8 mouse cellular contexts compared by ENCODE assay signal in genomic region chr11:32347607-32348432, GRCm38 (mm10). TPM values are rescaled to one million over a fixed set of nuclear protein-coding genes. Genes with fewer than 3 reads are reported as not detected.
DNase-seq lines count a peak whose midpoint lies in the region; ATAC-seq and TF ChIP-seq lines count a peak whose summit lies in the region.

Gene Sh3pxd2b (plus strand): TSS chr11:32347820.

- peak within 1 kb of the TSS; percentile 87 for H3K4me2 ChIP-seq in kidney, embryonic 15.5 days
- H3K4me2 ChIP-seq in liver, embryonic 15.5 days = peak within 1 kb of the TSS; percentile 73
- H3K4me2 ChIP-seq in neural tube, embryonic 13.5 days = peak within 1 kb of the TSS; percentile 71

- DNase-seq in Muller cell, postnatal 12 days (ENCODE audit: inconsistent ontology term) = peak; percentile 82
- peak; percentile 72 for DNase-seq in embryo, embryonic 10 days (ENCODE audit: low spot score)
- no peak for DNase-seq in heart, embryonic 10.5 days (ENCODE audit: low spot score)
- no peak for DNase-seq in spleen, postnatal 36 days (ENCODE audit: low spot score in 2 of 2)

- H3K79me2 ChIP-seq in C2C12 (ENCODE audit: control insufficient read depth, insufficient read depth) = peaks cover 53% of the 10 kb centered on the region

- H3K27me3 ChIP-seq in C2C12 (ENCODE audit: control insufficient read depth, insufficient read depth, insufficient read length) = no peaks in the 10 kb centered on the region
- 0 out of 2 replicates have a peak, but pooled peaks cover 6% of the 10 kb centered on the region for H3K27me3 ChIP-seq in heart, embryonic 10.5 days (ENCODE audit: insufficient read depth, poor library complexity, severe bottlenecking)
- no peaks in the 10 kb centered on the region for H3K27me3 ChIP-seq in kidney, embryonic 15.5 days
- H3K27me3 ChIP-seq in liver, embryonic 15.5 days = peaks cover 57% of the 10 kb centered on the region
- no peaks in the 10 kb centered on the region for H3K27me3 ChIP-seq in neural tube, embryonic 13.5 days

- H3ac ChIP-seq in C2C12 (ENCODE audit: control insufficient read depth, insufficient read length, low read depth) = peak within 1 kb of the TSS; percentile 99

- ATAC-seq in kidney, embryonic 15.5 days (replicated peaks; ENCODE audit: low FRiP score) = peak; percentile 82
- ATAC-seq in liver, embryonic 15.5 days (ENCODE audit: insufficient read depth) = peak; percentile 61
- ATAC-seq in neural tube, embryonic 13.5 days (ENCODE audit: low read depth) = peak; percentile 71

- TF ChIP-seq CTCF in C2C12 (IDR thresholded peaks at IDR 0.05; ENCODE audit: control insufficient read depth, insufficient read depth, insufficient read length) = no peak

- peaks cover 46% of the 10 kb centered on the region for H3K4me1 ChIP-seq in heart, embryonic 10.5 days
- peaks cover 48% of the 10 kb centered on the region for H3K4me1 ChIP-seq in kidney, embryonic 15.5 days
- H3K4me1 ChIP-seq in liver, embryonic 15.5 days (replicated peaks) = peaks cover 36% of the 10 kb centered on the region
- H3K4me1 ChIP-seq in neural tube, embryonic 13.5 days (replicated peaks) = peaks cover 44% of the 10 kb centered on the region

- H3K4me3 ChIP-seq in C2C12 (ENCODE audit: insufficient read depth, poor library complexity, severe bottlenecking) = peak within 1 kb of the TSS; percentile 74
- peak within 1 kb of the TSS; percentile 93 for H3K4me3 ChIP-seq in heart, embryonic 10.5 days
- peak within 1 kb of the TSS; percentile 86 for H3K4me3 ChIP-seq in kidney, embryonic 15.5 days (replicated peaks)
- peak within 1 kb of the TSS; percentile 60 for H3K4me3 ChIP-seq in liver, embryonic 15.5 days (replicated peaks)
- H3K4me3 ChIP-seq in neural tube, embryonic 13.5 days = peak within 1 kb of the TSS; percentile 63

- WGBS in heart, embryonic 10.5 days = 2% methylated on average over 86 of the region's 86 CpGs
- WGBS in kidney, embryonic 15.5 days = 1% methylated on average over 59 of the region's 86 CpGs
- under 1% methylated on average over 81 of the region's 86 CpGs for WGBS in liver, embryonic 15.5 days (ENCODE audit: insufficient replicate concordance)
- WGBS in neural tube, embryonic 13.5 days = under 1% methylated on average over 48 of the region's 86 CpGs

- H3K9me3 ChIP-seq in heart, embryonic 10.5 days = no peaks in the 10 kb centered on the region
- H3K9me3 ChIP-seq in kidney, embryonic 15.5 days (replicated peaks) = no peaks in the 10 kb centered on the region
- no peaks in the 10 kb centered on the region for H3K9me3 ChIP-seq in liver, embryonic 15.5 days (replicated peaks)
- H3K9me3 ChIP-seq in neural tube, embryonic 13.5 days = no peaks in the 10 kb centered on the region

- peaks cover 50% of the 10 kb centered on the region for H3K79me3 ChIP-seq in C2C12 (ENCODE audit: low read depth)

- H3K36me3 ChIP-seq in C2C12 (ENCODE audit: control insufficient read depth, insufficient read depth) = peaks cover 33% of the 10 kb centered on the region
- peaks cover 14% of the 10 kb centered on the region for H3K36me3 ChIP-seq in heart, embryonic 10.5 days
- peaks cover 22% of the 10 kb centered on the region for H3K36me3 ChIP-seq in kidney, embryonic 15.5 days
- H3K36me3 ChIP-seq in liver, embryonic 15.5 days (replicated peaks) = no peaks in the 10 kb centered on the region
- H3K36me3 ChIP-seq in neural tube, embryonic 13.5 days = peaks cover 17% of the 10 kb centered on the region

- H3K27ac ChIP-seq in heart, embryonic 10.5 days = peak within 1 kb of the TSS; percentile 96
- peak within 1 kb of the TSS; percentile 82 for H3K27ac ChIP-seq in kidney, embryonic 15.5 days
- H3K27ac ChIP-seq in liver, embryonic 15.5 days (replicated peaks) = no peak within 1 kb of the TSS
- peak within 1 kb of the TSS; percentile 87 for H3K27ac ChIP-seq in neural tube, embryonic 13.5 days (replicated peaks)

- peak within 1 kb of the TSS; percentile 93 for H3K9ac ChIP-seq in kidney, embryonic 15.5 days
- H3K9ac ChIP-seq in liver, embryonic 15.5 days = peak within 1 kb of the TSS; percentile 51
- H3K9ac ChIP-seq in neural tube, embryonic 13.5 days = peak within 1 kb of the TSS; percentile 93

TF ChIP-seq in C2C12, 6 proteins besides CTCF, POLR2A, EP300 and RAD21:
- no peak for TF ChIP-seq MYOG (IDR thresholded peaks at IDR 0.05; ENCODE audit: control insufficient read depth, extremely low read depth, insufficient read length)
- no peak for TF ChIP-seq MAX (IDR thresholded peaks at IDR 0.05)
- no peak for TF ChIP-seq MYOD1 (IDR thresholded peaks at IDR 0.05; ENCODE audit: control insufficient read depth, insufficient read length, low read depth)
- TF ChIP-seq FOSL1 (IDR thresholded peaks at IDR 0.05; ENCODE audit: insufficient read depth, low read length, poor library complexity, severe bottlenecking) = no peak
- no peak for TF ChIP-seq USF1 (IDR thresholded peaks at IDR 0.05; ENCODE audit: low read depth)
- no peak for TF ChIP-seq CEBPB (IDR thresholded peaks at IDR 0.05; ENCODE audit: low read depth)
TF ChIP-seq in C2C12: peak in this region for 0.

RNA-seq across cellular contexts. Expression of gene Sh3pxd2b, which starts in this region (rescaled TPM):
- 21.7 TPM for polyA plus RNA-seq in C2C12 (2012; fragmentation: generic; extraction: Trizol)
- polyA plus RNA-seq in heart, embryonic 10.5 days (2016; fragmentation: Nextera tagmentation; extraction: Ambion mirVana) = 14.9 and 16.8 TPM in 2 replicates
- 18.2 and 21.8 TPM in 2 replicates for polyA plus RNA-seq in kidney, embryonic 15.5 days (2015; fragmentation: Nextera tagmentation; extraction: Ambion mirVana)
- polyA plus RNA-seq in liver, embryonic 15.5 days (2015; fragmentation: Nextera tagmentation; extraction: Ambion mirVana) = 1.0 and 1.1 TPM in 2 replicates
- 20.0 and 20.2 TPM in 2 replicates for polyA plus RNA-seq in neural tube, embryonic 13.5 days (2015; fragmentation: Nextera tagmentation; extraction: Ambion mirVana)

Comparison
In these comparisons a context has a peak if more than half of its experiments do, and no peak if none do; other contexts are left out.
1. DNase-seq: peak in Muller cell, postnatal 12 days (single experiment) and embryo, embryonic 10 days (single experiment); none in heart, embryonic 10.5 days (single experiment) and spleen, postnatal 36 days (0 of 2).
2. Peak in every context shown above with its lines, with median percentiles within 50 percentile points of each other: H3K4me3 ChIP-seq, ATAC-seq, H3K4me2 ChIP-seq and H3K9ac ChIP-seq.